8 mouse cellular contexts compared by ENCODE assay signal in the genomic region with DNA sequence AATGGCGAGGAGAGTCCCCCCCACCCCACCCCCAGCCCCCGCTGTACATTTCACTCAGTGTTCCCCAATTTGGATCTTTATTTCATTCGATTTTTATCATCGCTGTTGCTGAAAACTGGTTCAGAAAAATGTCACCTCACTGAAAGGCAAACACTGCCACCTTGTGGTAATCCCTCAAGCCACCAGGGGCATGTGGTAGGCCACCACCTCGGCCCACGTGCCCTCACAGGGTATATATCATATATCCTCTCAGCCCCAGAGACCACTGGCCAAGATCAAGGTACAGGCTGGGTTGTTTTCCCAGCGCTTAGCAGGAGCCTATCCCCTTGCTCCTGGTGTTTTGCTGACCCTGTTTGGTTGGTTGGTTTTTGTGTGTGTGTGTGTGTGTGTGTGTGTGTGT. TPM values are rescaled to one million over a fixed set of nuclear protein-coding genes. Genes with fewer than 3 reads are reported as not detected.
DNase-seq lines count a peak whose midpoint lies in the region; TF ChIP-seq lines count a peak whose summit lies in the region.

No protein-coding gene starts in this region.

- no peaks in the 10 kb centered on the region for H3K79me2 ChIP-seq in heart, adult 2 months (replicated peaks; ENCODE audit: control insufficient read depth, insufficient read depth, low read length)

- H3K4me3 ChIP-seq in heart, adult 2 months, result no peak overlapping the region
- no peak overlapping the region for H3K4me3 ChIP-seq in E14TG2a.4 (replicated peaks; ENCODE audit: low read length)

- no peak overlapping the region for H3K27ac ChIP-seq in heart, adult 2 months

- H3K4me1 ChIP-seq in heart, adult 2 months (ENCODE audit: control insufficient read depth, insufficient read depth, low read length), result no peaks in the 10 kb centered on the region
- peaks cover 4% of the 10 kb centered on the region for H3K4me1 ChIP-seq in E14TG2a.4 (replicated peaks; ENCODE audit: low read depth, low read length)

- no peaks in the 10 kb centered on the region for H3K36me3 ChIP-seq in heart, adult 2 months (ENCODE audit: control insufficient read depth, insufficient read depth, low read length)
- H3K36me3 ChIP-seq in E14TG2a.4 (ENCODE audit: insufficient read depth, low read length), result peaks cover 12% of the 10 kb centered on the region; the same call in 1 of the 2 replicates

- TF ChIP-seq EP300 in heart, adult 2 months (IDR thresholded peaks at IDR 0.05; ENCODE audit: insufficient read depth, low read depth, low read length), result peak; percentile 85

- TF ChIP-seq POLR2A in heart, adult 2 months (IDR thresholded peaks at IDR 0.05; ENCODE audit: insufficient read depth, low read depth, low read length), result no peak

- intact Hi-C loops in heart, adult 2 months (cut with DNase I), result loop anchor here (1.0 to 5.0 kb wide), 3 partner anchors 63 to 196 kb away; partner anchors contain the start of gene Kdelr1
- intact Hi-C loops in heart, postnatal 25 days (cut with DNase I), result loop anchor here (1.0 kb wide), 2 partner anchors 62 to 196 kb away; no protein-coding TSS in a partner anchor
- intact Hi-C loops in gastrocnemius, postnatal 36 days (cut with DNase I), result loop anchor here (2.0 to 5.0 kb wide), 2 partner anchors 62 to 203 kb away; partner anchors contain the start of gene Kdelr1

- 12% methylated on average over 7 of the region's 7 CpGs for WGBS in heart, adult 2 months

- TF ChIP-seq CTCF in heart, adult 2 months (IDR thresholded peaks at IDR 0.05), result peak; percentile 76
- TF ChIP-seq CTCF in E14TG2a.4 (conservative IDR thresholded peaks at IDR 0.05; ENCODE audit: low read length), result peak; percentile 42; the same call in 1 of the 2 replicates

- no peak overlapping the region for H3K9ac ChIP-seq in heart, adult 2 months (ENCODE audit: low read depth, low read length)

- peak; percentile 55 to 68 for DNase-seq in heart, adult 2 months
- no peak for DNase-seq in heart, postnatal 25 days (ENCODE audit: low spot score)
- DNase-seq in cerebellum, adult 9-11 months, result peak; percentile 28
- peak; percentile 37 to 39 for DNase-seq in gastrocnemius, postnatal 36 days
- peak; percentile 72 for DNase-seq in kidney, postnatal 14 days
- DNase-seq in lung, postnatal 4 days, result peak; percentile 48 to 80
- peak; percentile 63 to 85 for DNase-seq in spleen, postnatal 4 days (ENCODE audit: low spot score in 2 of 2)

- H3K9me3 ChIP-seq in E14TG2a.4 (ENCODE audit: low read length), result no peaks in the 10 kb centered on the region

- no peaks in the 10 kb centered on the region for H3K27me3 ChIP-seq in heart, adult 2 months (ENCODE audit: control insufficient read depth, insufficient read depth, low read length)
- no peaks in the 10 kb centered on the region for H3K27me3 ChIP-seq in E14TG2a.4 (ENCODE audit: insufficient read depth, low read length)

RNA-seq across cellular contexts. Expression of gene Ccdc114, which starts 11.2 kb away (rescaled TPM):
- total RNA-seq in heart, adult 2 months (2021), result 1 to 10 TPM in 1 of 2 experiments, under 1 TPM in 1; 0.94 to 1.0 TPM
- polyA plus RNA-seq in heart, adult 2 months (2012; rRNA removed), result 1.7 and 2.1 TPM in 2 replicates
- under 1 TPM; 0.68 to 0.75 TPM for total RNA-seq in heart, postnatal 25 days (2021)
- total RNA-seq in gastrocnemius, postnatal 36 days (2021), result under 1 TPM; 0.28 to 0.42 TPM

RNA-seq across cellular contexts. Expression of gene Emp3, which starts 13.9 kb away (rescaled TPM):
- 10 to 100 TPM; 24.2 to 29.2 TPM for total RNA-seq in heart, adult 2 months (2021)
- polyA plus RNA-seq in heart, adult 2 months (2012; rRNA removed), result 59.7 and 77.7 TPM in 2 replicates
- 10 to 100 TPM; 20.9 to 28.7 TPM for total RNA-seq in heart, postnatal 25 days (2021)
- 10 to 100 TPM; 10.9 to 11.2 TPM for total RNA-seq in gastrocnemius, postnatal 36 days (2021)

RNA-seq across cellular contexts. Expression of gene Tmem143, which starts 38.4 kb away (rescaled TPM):
- 100 to 1,000 TPM; 113 to 132 TPM for total RNA-seq in heart, adult 2 months (2021)
- polyA plus RNA-seq in heart, adult 2 months (2012; rRNA removed), result 205 and 206 TPM in 2 replicates
- 100 to 1,000 TPM; 102 to 105 TPM for total RNA-seq in heart, postnatal 25 days (2021)
- total RNA-seq in gastrocnemius, postnatal 36 days (2021), result 10 to 100 TPM; 54.4 to 59.5 TPM

RNA-seq across cellular contexts. Expression of gene Syngr4, which starts 38.6 kb away (rescaled TPM):
- total RNA-seq in heart, adult 2 months (2021), result not detected
- polyA plus RNA-seq in heart, adult 2 months (2012; rRNA removed), result 0.38 and 0.53 TPM in 2 replicates
- total RNA-seq in heart, postnatal 25 days (2021), result not detected
- not detected for total RNA-seq in gastrocnemius, postnatal 36 days (2021)

RNA-seq across cellular contexts. Expression of gene Grin2d, which starts 56.9 kb away (rescaled TPM):
- total RNA-seq in heart, adult 2 months (2021), result under 1 TPM; 0.31 to 0.43 TPM
- 0.56 and 0.92 TPM in 2 replicates for polyA plus RNA-seq in heart, adult 2 months (2012; rRNA removed)
- total RNA-seq in heart, postnatal 25 days (2021), result under 1 TPM; 0.36 to 0.49 TPM
- total RNA-seq in gastrocnemius, postnatal 36 days (2021), result under 1 TPM; 0.22 to 0.23 TPM
